Mouse (Mus musculus) heart, postnatal 0 days (tissue): ENCODE data around the gene Pwwp2b. TPM values are rescaled to one million over a fixed set of nuclear protein-coding genes. Genes with fewer than 3 reads are reported as not detected.

Experiments
- ATAC-seq: fragments of 200-750 bp; cut with Nextera tagmentation; 2 replicates; pipeline ENCODE4 v1.8.0; 2017; ENCODE audit warnings: low read depth, moderate number of reproducible peaks, moderate library complexity; ENCODE audit not compliant: insufficient read depth
- DNase-seq: peaks from one replicate; pipeline ENCODE4 v3.0.0-alpha.2; 2016; ENCODE audit warnings: low spot score
- H3K27ac ChIP-seq: fragments of 300-500 bp; sonication (generic); 2 replicates; pipeline ENCODE4 v1.5.1; 2014; ENCODE audit warnings: low read depth, mild to moderate bottlenecking
- H3K27me3 ChIP-seq: fragments of 300-500 bp; sonication (generic); 2 replicates; pipeline ENCODE4 v1.6.1; 2014; ENCODE audit warnings: low read length, mixed read lengths; ENCODE audit not compliant: control insufficient read depth, insufficient read depth
- H3K36me3 ChIP-seq: fragments of 300-500 bp; sonication (generic); replicated peaks from 2 replicates; pipeline ENCODE4 v1.6.1; 2014; ENCODE audit warnings: low read length, mixed read lengths; ENCODE audit not compliant: control insufficient read depth, insufficient read depth
- H3K4me1 ChIP-seq: fragments of 300-500 bp; sonication (generic); 2 replicates; pipeline ENCODE4 v1.6.1; 2014; ENCODE audit warnings: antibody characterized with exemption; ENCODE audit not compliant: control insufficient read depth, insufficient read depth
- H3K4me2 ChIP-seq: fragments of 300-500 bp; sonication (generic); 2 replicates; pipeline ENCODE4 v1.6.1; 2014; ENCODE audit warnings: low read depth, mild to moderate bottlenecking, low read length, moderate library complexity
- H3K4me3 ChIP-seq: fragments of 300-500 bp; sonication (generic); 2 replicates; pipeline ENCODE4 v1.5.1; 2014; ENCODE audit warnings: low read depth, low read length
- H3K9ac ChIP-seq: fragments of 300-500 bp; sonication (generic); replicated peaks from 2 replicates; pipeline ENCODE4 v1.6.1; 2014; ENCODE audit warnings: low read depth, low read length, mixed read lengths
- H3K9me3 ChIP-seq: fragments of 300-500 bp; sonication (generic); replicated peaks from 2 replicates; pipeline ENCODE4 v1.6.1; 2016; ENCODE audit warnings: low read length; ENCODE audit not compliant: control insufficient read depth
- CTCF ChIP-seq: IDR thresholded peaks from 2 replicates; pipeline ENCODE4 v1.5.1; 2016; ENCODE audit warnings: antibody characterized with exemption, control low read depth, low read depth
- EP300 ChIP-seq: IDR thresholded peaks from 2 replicates; pipeline ENCODE4 v1.6.1; 2016; ENCODE audit warnings: antibody characterized with exemption, low read depth
- WGBS: fragments of 180-500 bp; shearing (Covaris S2); extraction: QIAGEN DNeasy Blood & Tissue Kit; methylation state at CpG from one replicate; pipeline ENCODE4 v1.1.7; 2014; 5-methylcytosine and 5-hydroxymethylcytosine counted together
- polyA plus RNA-seq: library from polyadenylated mRNA; unstranded; fragments of >200 nt; fragmentation: Nextera tagmentation; extraction: Ambion mirVana; gene quantifications from 2 replicates; pipeline ENCODE4 v1.2.1, GENCODE M21; 2015
- total RNA-seq: library from RNA; depleted of rRNA; stranded (reverse); fragments of >200 nt; gene quantifications from 2 replicates; pipeline ENCODE4 v1.2.3, GENCODE M21; 2014; ENCODE audit warnings: low replicate concordance

Pwwp2b gene
- total and polyA plus RNA-seq, 2 experiments from 2014 or later, result 7.4 to 9.4 TPM

GRCm38 (mm10) chr7:139234426-139235188 lies 13.7 kb upstream of the Pwwp2b start:
- DNase-seq (peak; percentile 83), ATAC-seq (peak; percentile 74)
- Histone ChIP-seq H3K4me2 (no peak overlapping the region), H3K4me3 (no peak overlapping the region), H3K9me3 (no peaks in the 10 kb centered on the region), H3K9ac (no peak overlapping the region), H3K27me3 (no peaks in the 10 kb centered on the region), H3K4me1 (peaks cover 34% of the 10 kb centered on the region), H3K36me3 (no peaks in the 10 kb centered on the region), H3K27ac (peak overlapping the region; percentile 36; the same call in 1 of the 2 replicates)
- TF ChIP-seq CTCF (peak; percentile 60), EP300 (no peak)
- WGBS, result 14% methylated on average over 18 of the region's 18 CpGs

DNA sequence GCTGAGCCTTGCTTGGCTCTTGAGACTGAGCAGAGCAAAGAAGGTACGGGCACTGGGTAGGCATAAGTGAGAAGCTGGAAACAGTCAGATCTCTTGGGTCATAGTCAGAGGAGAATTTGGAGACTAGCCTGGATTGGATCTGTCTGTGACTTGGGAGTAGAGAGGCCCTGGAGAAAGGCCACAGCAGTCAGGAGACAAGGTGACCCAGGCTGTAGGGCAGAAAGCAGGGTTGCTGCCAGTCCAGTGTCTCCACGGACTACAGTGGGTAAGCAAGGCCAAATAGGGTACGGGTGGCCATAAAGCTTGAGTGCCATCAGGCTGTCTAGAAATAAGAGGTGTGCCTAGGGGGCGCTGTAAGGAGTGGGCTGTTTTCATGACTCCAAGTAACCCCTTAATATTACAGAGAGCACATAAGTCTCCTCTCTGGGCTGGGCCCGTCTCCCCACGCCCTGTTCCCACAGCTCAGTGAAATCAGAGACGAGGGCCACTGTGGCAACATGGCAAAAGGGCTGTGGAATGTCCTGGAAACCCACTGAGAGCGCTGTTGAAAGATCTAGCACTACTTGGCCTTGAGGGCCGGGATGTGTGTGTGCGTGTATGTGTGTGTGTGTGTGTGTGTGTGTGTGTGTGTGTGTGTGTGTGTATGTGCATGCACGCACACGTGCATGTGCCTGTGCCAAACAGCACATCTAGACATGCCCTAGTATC lies 12.5 kb upstream of the Pwwp2b start:
- no peaks in the 10 kb centered on the region for H3K36me3 ChIP-seq
- DNase-seq (no peak), ATAC-seq (no peak)
- TF ChIP-seq EP300 (no peak), CTCF (no peak)
- H3K4me2 ChIP-seq, result no peak overlapping the region
- 82% methylated on average over 12 of the region's 12 CpGs for WGBS
- no peak overlapping the region for H3K4me3 ChIP-seq
- H3K9ac ChIP-seq, result no peak overlapping the region
- peak overlapping the region; percentile 26 for H3K27ac ChIP-seq
- H3K27me3 ChIP-seq, result no peaks in the 10 kb centered on the region
- H3K4me1 ChIP-seq, result peaks cover 26% of the 10 kb centered on the region; the same call in 1 of the 2 replicates
- H3K9me3 ChIP-seq, result no peaks in the 10 kb centered on the region

GRCm38 (mm10) chr7:139239432-139239831 lies 8.8 kb upstream of the Pwwp2b start:
- no peak overlapping the region for H3K4me2 ChIP-seq
- H3K27ac ChIP-seq, result no peak overlapping the region
- no peak for DNase-seq
- H3K36me3 ChIP-seq, result no peaks in the 10 kb centered on the region
- TF ChIP-seq EP300 (no peak), CTCF (no peak)
- no peak for ATAC-seq
- 54% methylated on average over 3 of the region's 3 CpGs for WGBS
- H3K4me1 ChIP-seq, result peaks cover 20% of the 10 kb centered on the region; the same call in 1 of the 2 replicates
- no peaks in the 10 kb centered on the region for H3K9me3 ChIP-seq
- no peak overlapping the region for H3K9ac ChIP-seq
- no peaks in the 10 kb centered on the region for H3K27me3 ChIP-seq
- no peak overlapping the region for H3K4me3 ChIP-seq

GRCm38 (mm10) chr7:139246086-139246485 lies 2.2 kb upstream of the Pwwp2b start:
- Histone ChIP-seq H3K9ac (no peak overlapping the region), H3K27me3 (no peaks in the 10 kb centered on the region), H3K4me2 (no peak overlapping the region), H3K9me3 (no peaks in the 10 kb centered on the region), H3K4me3 (no peak overlapping the region), H3K36me3 (no peaks in the 10 kb centered on the region), H3K27ac (no peak overlapping the region), H3K4me1 (peaks cover 35% of the 10 kb centered on the region)
- no peak for DNase-seq
- TF ChIP-seq CTCF (no peak), EP300 (no peak)
- WGBS, result 78% methylated on average over 5 of the region's 5 CpGs
- no peak for ATAC-seq

- DNase-seq (no peak), ATAC-seq (peak; percentile 47)
- H3K27ac ChIP-seq, result peak overlapping the region; percentile 91
- H3K4me3 ChIP-seq, result peak overlapping the region; percentile 88
- no peaks in the 10 kb centered on the region for H3K9me3 ChIP-seq
- H3K9ac ChIP-seq, result peak overlapping the region; percentile 85
- H3K36me3 ChIP-seq, result no peaks in the 10 kb centered on the region
- TF ChIP-seq CTCF (no peak), EP300 (no peak)
- H3K27me3 ChIP-seq, result no peaks in the 10 kb centered on the region
- peak overlapping the region; percentile 98 for H3K4me2 ChIP-seq
- H3K4me1 ChIP-seq, result peaks cover 46% of the 10 kb centered on the region
- WGBS, result 11% methylated on average over 38 of the region's 38 CpGs
These were observed 1.1 kb upstream of the Pwwp2b start for GRCm38 (mm10) chr7:139246931-139247880.
